Mouse (Mus musculus): ENCODE measurements around the gene H2-T24. TPM values are rescaled to one million over a fixed set of nuclear protein-coding genes. Genes with fewer than 3 reads are reported as not detected.

Gene H2-T24
- polyA plus RNA-seq, 1 experiment from 2014 or later = 4.0 TPM

DNA sequence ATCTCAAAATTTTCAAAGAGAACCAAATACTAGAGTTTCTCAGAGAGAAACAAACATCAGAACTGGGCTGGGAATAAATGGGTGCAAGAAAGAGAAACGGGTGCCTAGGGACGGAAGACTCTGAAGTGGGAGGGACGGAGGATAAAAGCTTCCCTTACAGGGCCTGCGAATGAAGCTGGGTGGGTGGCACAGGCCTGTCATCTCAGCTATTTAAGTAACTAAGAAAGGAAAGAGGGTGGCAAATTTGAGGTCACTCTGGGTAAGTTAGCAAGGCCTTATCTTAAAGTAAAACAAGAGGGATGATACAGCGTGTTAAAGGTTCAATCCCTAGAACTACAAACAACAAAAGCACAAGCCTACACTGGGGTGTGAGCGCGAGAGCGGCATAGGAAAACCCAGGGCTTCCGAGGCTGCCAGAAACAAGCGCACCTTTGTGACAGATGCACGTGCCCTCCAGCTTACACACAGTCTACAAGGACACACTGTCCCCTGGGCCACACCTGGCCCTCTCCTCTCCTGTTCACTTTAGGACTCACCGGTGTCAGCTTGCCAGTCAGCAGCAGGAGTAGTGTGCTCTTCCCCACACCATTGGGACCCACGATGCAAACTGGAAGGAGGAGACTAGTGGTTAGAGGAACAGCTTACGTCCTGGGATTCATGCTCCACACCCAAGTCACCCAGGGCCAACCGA is 61.7 kb downstream of the H2-T24 start:
- DNase-seq (ENCODE audit: low spot score) = no peak
- Histone ChIP-seq H3K9me3 (replicated peaks) (no peaks in the 10 kb centered on the region), H3K27me3 (ENCODE audit: low read depth, poor library complexity, severe bottlenecking) (no peaks in the 10 kb centered on the region), H3K4me3 (no peak overlapping the region), H3K36me3 (peaks cover 86% of the 10 kb centered on the region), H3K27ac (no peak overlapping the region), H3K4me1 (no peaks in the 10 kb centered on the region)
- WGBS = 95% methylated on average over 15 of the region's 15 CpGs

MicroRNAs within 50 kb of the gene (microRNA counts, 519-probe panel; counts per million panel counts)
- microRNA mmu-miR-877 = 684 counts per million, percentile 72 among the panel's probes with 10 or more counts

Small RNA genes lying within 50 kb of the gene (microRNA-seq; reads per million reads assigned to microRNA genes)
- 129 reads per million, percentile 51 among the genes with 10 or more reads in this experiment for gene Mir877

Other genes with a start within 250 kb of the H2-T24 start
- 4.5 and 5.5 TPM in 2 replicates for gene Ier3, start 198.9 kb downstream of the H2-T24 start, polyA plus RNA-seq (2016; fragmentation: Nextera tagmentation; extraction: Ambion mirVana)
- 43.0 and 49.7 TPM in 2 replicates for gene Flot1, start 197.3 kb downstream of the H2-T24 start, polyA plus RNA-seq (2016; fragmentation: Nextera tagmentation; extraction: Ambion mirVana)
- gene Tubb5, start 182.3 kb downstream of the H2-T24 start, polyA plus RNA-seq (2016; fragmentation: Nextera tagmentation; extraction: Ambion mirVana) = 1,509 and 1,575 TPM in 2 replicates
- gene Mdc1, start 179.0 kb downstream of the H2-T24 start, polyA plus RNA-seq (2016; fragmentation: Nextera tagmentation; extraction: Ambion mirVana) = 23.2 and 27.3 TPM in 2 replicates
- 61.7 and 67.1 TPM in 2 replicates for gene Nrm, start 159.2 kb downstream of the H2-T24 start, polyA plus RNA-seq (2016; fragmentation: Nextera tagmentation; extraction: Ambion mirVana)
- gene Ppp1r18, start 155.0 kb downstream of the H2-T24 start, polyA plus RNA-seq (2016; fragmentation: Nextera tagmentation; extraction: Ambion mirVana) = 21.4 and 22.1 TPM in 2 replicates
- gene Dhx16, start 140.7 kb downstream of the H2-T24 start, polyA plus RNA-seq (2016; fragmentation: Nextera tagmentation; extraction: Ambion mirVana) = 58.4 and 62.4 TPM in 2 replicates
- gene 2310061I04Rik, start 123.1 kb downstream of the H2-T24 start, polyA plus RNA-seq (2016; fragmentation: Nextera tagmentation; extraction: Ambion mirVana) = 23.2 and 27.6 TPM in 2 replicates
- 104 and 131 TPM in 2 replicates for gene Atat1, start 110.5 kb downstream of the H2-T24 start, polyA plus RNA-seq (2016; fragmentation: Nextera tagmentation; extraction: Ambion mirVana)
- 87.6 and 122 TPM in 2 replicates for gene Mrps18b, start 104.2 kb downstream of the H2-T24 start, polyA plus RNA-seq (2016; fragmentation: Nextera tagmentation; extraction: Ambion mirVana)
- gene Ppp1r10, start 104.1 kb downstream of the H2-T24 start, polyA plus RNA-seq (2016; fragmentation: Nextera tagmentation; extraction: Ambion mirVana) = 52.9 and 63.4 TPM in 2 replicates
- 98.3 and 109 TPM in 2 replicates for gene Abcf1, start 50.8 kb downstream of the H2-T24 start, polyA plus RNA-seq (2016; fragmentation: Nextera tagmentation; extraction: Ambion mirVana)
- 61.6 and 63.1 TPM in 2 replicates for gene Gnl1, start 40.7 kb downstream of the H2-T24 start, polyA plus RNA-seq (2016; fragmentation: Nextera tagmentation; extraction: Ambion mirVana)
- 44.9 and 49.4 TPM in 2 replicates for gene Prr3, start 40.3 kb downstream of the H2-T24 start, polyA plus RNA-seq (2016; fragmentation: Nextera tagmentation; extraction: Ambion mirVana)
- gene H2-T23, start 12.3 kb upstream of the H2-T24 start, polyA plus RNA-seq (2016; fragmentation: Nextera tagmentation; extraction: Ambion mirVana) = 1.2 and 1.5 TPM in 2 replicates
- gene H2-T22, start 22.2 kb upstream of the H2-T24 start, polyA plus RNA-seq (2016; fragmentation: Nextera tagmentation; extraction: Ambion mirVana) = 5.6 and 9.7 TPM in 2 replicates
- gene Gm6034, start 22.4 kb upstream of the H2-T24 start, polyA plus RNA-seq (2016; fragmentation: Nextera tagmentation; extraction: Ambion mirVana) = not detected in 2 replicates
- gene Gm11127, start 37.8 kb upstream of the H2-T24 start, polyA plus RNA-seq (2016; fragmentation: Nextera tagmentation; extraction: Ambion mirVana) = not detected in 2 replicates
- not detected in 2 replicates for gene Gm19684, start 101.1 kb upstream of the H2-T24 start, polyA plus RNA-seq (2016; fragmentation: Nextera tagmentation; extraction: Ambion mirVana)
- not detected in 2 replicates for gene Gm7030, start 108.9 kb upstream of the H2-T24 start, polyA plus RNA-seq (2016; fragmentation: Nextera tagmentation; extraction: Ambion mirVana)
- gene Gm8909, start 148.0 kb upstream of the H2-T24 start, polyA plus RNA-seq (2016; fragmentation: Nextera tagmentation; extraction: Ambion mirVana) = not detected in 2 replicates
- gene H2-T3, start 169.7 kb upstream of the H2-T24 start, polyA plus RNA-seq (2016; fragmentation: Nextera tagmentation; extraction: Ambion mirVana) = not detected in 2 replicates
- 82.4 and 96.0 TPM in 2 replicates for gene Rpp21, start 237.5 kb upstream of the H2-T24 start, polyA plus RNA-seq (2016; fragmentation: Nextera tagmentation; extraction: Ambion mirVana)